Mouse (Mus musculus): ENCODE results near the gene Lrig3.

DNA sequence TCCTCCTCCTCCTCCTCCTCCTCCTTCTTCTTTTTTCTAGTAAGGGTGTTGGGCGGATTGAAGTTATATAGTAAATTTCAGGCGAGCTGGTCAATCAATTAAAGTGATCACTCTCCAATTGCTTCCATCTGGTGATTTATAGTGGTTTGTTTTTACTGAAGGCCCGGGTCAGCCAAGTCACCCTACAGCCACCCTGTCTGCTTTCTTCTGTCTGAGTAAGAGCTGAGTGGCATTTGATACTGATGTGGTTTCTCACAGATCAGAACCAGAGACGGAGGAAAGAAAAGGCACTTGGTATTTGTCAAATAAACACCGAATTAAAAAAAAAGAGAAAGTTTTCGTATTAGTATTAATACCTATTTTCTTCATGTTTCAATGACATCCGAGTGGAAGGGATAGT is 7.8 kb downstream of the Lrig3 start:
- TF ChIP-seq POLR2A (IDR thresholded peaks at IDR 0.05; ENCODE audit: borderline replicate concordance, insufficient read depth, low read length): no peak
- no peak for TF ChIP-seq CTCF (IDR thresholded peaks at IDR 0.05; ENCODE audit: borderline replicate concordance, insufficient read depth, low read depth, low read length)

Measured in cerebellum, adult 2 months (tissue).